ENCODE assay signal across 22 mouse cellular contexts in the genomic region with DNA sequence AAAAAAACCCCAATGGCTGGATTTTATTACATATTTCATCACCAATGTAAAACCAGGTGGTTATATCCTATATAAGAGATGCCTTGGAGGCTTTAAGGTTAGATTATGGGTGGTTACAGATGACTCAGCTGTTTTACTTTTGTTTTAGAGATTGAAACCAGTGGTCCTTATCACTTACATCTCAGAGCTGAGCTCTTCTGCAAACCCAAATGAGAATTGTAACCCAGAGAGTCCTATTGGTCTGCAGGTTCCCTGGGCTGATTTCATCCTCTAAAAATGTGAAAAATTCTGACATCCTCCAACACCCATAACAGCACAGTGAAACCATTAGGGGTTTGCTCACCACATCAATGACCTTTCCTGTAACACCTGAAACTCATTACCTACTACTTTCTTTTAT.
"Had no signal": no experiment of that assay in that cellular context is flagged by ENCODE, and none has a peak within 500 bp of the region (broad histone marks: within the 10 kb centered on the region; RNA-seq: fewer than 3 reads in every experiment).

No protein-coding gene starts in this region.

- H3K27me3 ChIP-seq: limb, embryonic 12.5 days; limb, embryonic 15.5 days; lung, embryonic 15.5 days; midbrain, embryonic 13.5 days; neural tube, embryonic 13.5 days had no signal

- DNase-seq: kidney, postnatal 25 days; left cerebral cortex, postnatal 4 days; liver, postnatal 0 days; lung, postnatal 10 days; lung, postnatal 36 days; retina, postnatal 1 day; thymus, adult 2 months; thymus, postnatal 14 days had no signal

- H3K4me3 ChIP-seq: layer of hippocampus, adult 2 months; limb, embryonic 12.5 days; limb, embryonic 15.5 days; lung, embryonic 15.5 days; megakaryocyte, embryonic 14.5 days; midbrain, embryonic 10.5 days; midbrain, embryonic 13.5 days; myocyte; neural tube, embryonic 13.5 days had no signal

- H3K36me3 ChIP-seq: limb, embryonic 12.5 days; limb, embryonic 15.5 days; lung, embryonic 15.5 days; midbrain, embryonic 10.5 days; midbrain, embryonic 13.5 days; neural tube, embryonic 13.5 days had no signal

- H3K27ac ChIP-seq: kidney, postnatal 0 days; layer of hippocampus, adult 2 months; limb, embryonic 12.5 days; limb, embryonic 15.5 days; liver, embryonic 14.5 days; lung, embryonic 15.5 days; midbrain, embryonic 10.5 days; midbrain, embryonic 13.5 days; neural tube, embryonic 13.5 days; stomach, postnatal 0 days had no signal

- H3K9ac ChIP-seq: limb, embryonic 12.5 days; limb, embryonic 15.5 days; liver, embryonic 14.5 days; liver, postnatal 0 days; lung, embryonic 15.5 days; midbrain, embryonic 13.5 days; neural tube, embryonic 13.5 days had no signal

- ATAC-seq: liver, postnatal 0 days; midbrain, embryonic 13.5 days; midbrain, embryonic 16.5 days had no signal

- H3K4me2 ChIP-seq: limb, embryonic 12.5 days; limb, embryonic 15.5 days; liver, embryonic 11.5 days; lung, embryonic 15.5 days; midbrain, embryonic 13.5 days; neural tube, embryonic 13.5 days had no signal

- H3K9me3 ChIP-seq: limb, embryonic 12.5 days; limb, embryonic 15.5 days; lung, embryonic 15.5 days; megakaryocyte, embryonic 14.5 days; midbrain, embryonic 10.5 days; midbrain, embryonic 13.5 days; neural tube, embryonic 13.5 days had no signal
